Mouse (Mus musculus): ENCODE results near the gene Hoxa11.

DNA sequence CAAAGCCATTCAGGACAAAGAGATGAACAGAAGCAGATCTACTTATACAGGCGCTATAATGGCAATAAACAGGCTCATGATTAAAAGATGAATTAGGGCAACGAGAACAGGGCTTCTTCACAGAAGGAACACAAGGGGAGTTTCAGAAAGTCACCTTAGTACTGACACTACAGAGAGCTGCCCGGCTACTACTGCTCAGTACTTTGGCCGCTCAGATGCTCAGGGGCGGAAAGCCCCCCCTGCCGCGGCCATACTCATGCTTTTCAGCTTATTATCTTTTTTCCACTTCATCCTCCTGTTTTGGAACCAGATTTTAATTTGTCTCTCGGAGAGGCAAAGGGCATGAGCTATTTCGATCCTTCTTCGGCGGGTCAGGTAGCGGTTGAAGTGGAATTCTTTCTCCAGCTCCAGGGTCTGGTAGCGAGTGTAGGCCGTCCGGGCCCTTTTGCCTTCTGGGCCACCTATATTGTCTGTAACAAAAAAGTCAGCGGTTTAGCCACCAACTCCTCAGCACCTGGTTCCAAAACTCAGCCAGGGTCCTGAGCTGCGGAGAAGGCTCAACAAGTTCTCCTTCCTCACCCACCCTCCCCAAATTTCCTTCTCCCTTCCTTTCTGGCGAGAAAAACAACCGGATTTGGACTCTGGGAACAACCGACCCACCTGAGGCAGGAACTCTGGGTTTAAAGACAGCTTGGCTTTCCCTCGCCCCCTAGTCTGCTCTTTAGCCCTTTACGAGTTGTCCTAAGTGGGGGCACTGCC lies 43.1 kb downstream of the Hoxa11 start:
- TF ChIP-seq GATA1 (IDR thresholded peaks at IDR 0.05; ENCODE audit: low read length) = no peak
- no peak for TF ChIP-seq TAL1 (IDR thresholded peaks at IDR 0.05; ENCODE audit: low read length)
